Mouse (Mus musculus) liver, embryonic 14.5 days (tissue): Measurements from ENCODE around the gene Bmi1.

ENCODE experiments used
- CTCF ChIP-seq: IDR thresholded peaks from 2 replicates; pipeline ENCODE4 v1.5.1; 2016; ENCODE audit warnings: antibody characterized with exemption, low read depth, control low read depth
- EP300 ChIP-seq: IDR thresholded peaks from 2 replicates; pipeline ENCODE4 v1.6.1; 2016; ENCODE audit warnings: antibody characterized with exemption, low read depth

DNA sequence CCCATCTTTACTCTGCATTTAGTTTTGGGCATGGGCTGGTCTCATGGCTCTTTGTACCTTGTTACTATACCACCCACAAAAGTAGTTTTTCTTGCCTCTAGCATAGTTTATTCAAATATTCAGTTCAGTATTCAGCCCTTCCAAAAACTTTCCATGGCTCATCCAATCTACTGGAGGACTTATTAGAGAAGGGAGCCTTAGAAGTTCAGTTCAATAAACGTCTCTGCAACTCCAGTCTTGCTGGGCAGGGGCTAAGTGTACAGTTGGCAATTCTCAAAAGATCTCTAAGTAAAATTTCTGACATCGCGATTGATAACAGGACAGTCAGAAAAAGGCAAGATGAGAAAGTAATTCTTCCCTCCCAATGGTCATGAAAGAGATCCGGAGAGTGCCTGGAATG is 3.7 kb downstream of the Bmi1 start:
- TF ChIP-seq CTCF (no peak), EP300 (no peak)
